Mouse (Mus musculus) layer of hippocampus, postnatal 36 days (tissue): ENCODE measurements around the gene Gm5861. TPM values are rescaled to one million over a fixed set of nuclear protein-coding genes. Genes with fewer than 3 reads are reported as not detected.
"Not testable (repeated sequence)": the region's sequence is repeated elsewhere in the genome, so short reads cannot be mapped to it uniquely, and the experiment has no call there.

Experiments used
- DNase-seq, 2 experiments: peaks; one replicate each; pipeline ENCODE4 v3.0.0; 2022
- total RNA-seq, 2 experiments: library from RNA; stranded (reverse); gene quantifications; 2 replicates each; pipeline ENCODE4 v1.2.3; 2021

Gm5861 gene
- not detected for total RNA-seq

GRCm38 (mm10) chr5:11182772-11183171 lies at the start of gene Gm5861:
TSS of gene Gm5861 (plus strand) at chr5:11183072.
- DNase-seq: not testable (repeated sequence)

DNA sequence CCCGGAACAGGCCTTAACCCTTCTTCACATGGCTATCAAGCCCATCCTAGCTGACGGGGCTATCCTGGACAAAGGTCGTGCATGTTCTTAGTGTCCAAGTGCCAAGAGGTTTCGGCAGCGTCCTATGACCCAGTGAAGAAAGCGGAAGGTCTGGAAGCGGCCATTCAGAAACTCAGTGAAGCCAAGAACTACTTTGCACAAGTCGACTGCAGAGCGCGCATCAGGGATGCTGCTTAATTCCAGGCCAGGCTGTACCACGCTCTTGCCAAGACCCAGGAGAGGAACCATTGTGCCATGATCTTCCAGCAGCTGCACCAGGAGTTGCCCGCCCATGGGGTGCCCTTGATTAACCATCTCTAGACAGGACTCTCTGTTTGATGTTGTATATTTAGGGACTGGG lies 44.8 kb upstream of the Gm5861 start:
- DNase-seq: not testable (repeated sequence)

Other genes starting within 250 kb of the Gm5861 start
- not detected for gene Gm8871, start 235.3 kb upstream of the Gm5861 start, total RNA-seq
- gene Gm8857, start 235.3 kb upstream of the Gm5861 start, total RNA-seq: not detected
- not detected for gene Gm8879, start 55.4 kb upstream of the Gm5861 start, total RNA-seq
- gene Gm8890, start 73.0 kb downstream of the Gm5861 start, total RNA-seq: not detected
- gene Speer1, start 158.4 kb downstream of the Gm5861 start, total RNA-seq: not detected
- not detected for gene Gm8897, start 233.3 kb downstream of the Gm5861 start, total RNA-seq